Mouse (Mus musculus) erythroblast, embryonic 14.5 days (primary cell): ENCODE data around the gene Ppa1. TPM values are rescaled to one million over a fixed set of nuclear protein-coding genes. Genes with fewer than 3 reads are reported as not detected.

Experiments used
- H3K27me3 ChIP-seq: 2 replicates; pipeline ENCODE4 v1.6.1; 2012; ENCODE audit warnings: inconsistent platforms; ENCODE audit not compliant: control insufficient read depth
- H3K36me3 ChIP-seq: 2 replicates; pipeline ENCODE4 v1.6.1; 2012; ENCODE audit warnings: mild to moderate bottlenecking, inconsistent platforms; ENCODE audit not compliant: control insufficient read depth
- H3K4me1 ChIP-seq: 2 replicates; pipeline ENCODE4 v1.6.1; 2012; ENCODE audit warnings: inconsistent platforms; ENCODE audit not compliant: control insufficient read depth
- H3K4me3 ChIP-seq: replicated peaks from 2 replicates; pipeline ENCODE3; 2012; ENCODE audit warnings: moderate library complexity, mild to moderate bottlenecking, inconsistent platforms
- H3K9me3 ChIP-seq: 2 replicates; pipeline ENCODE4 v1.6.1; 2012; ENCODE audit warnings: low read length, inconsistent platforms, mixed read lengths; ENCODE audit not compliant: control insufficient read depth
- GATA1 ChIP-seq: IDR thresholded peaks from 2 replicates; pipeline ENCODE4 v1.6.1; 2012; ENCODE audit warnings: low read length, inconsistent platforms, mixed read lengths
- TAL1 ChIP-seq: IDR thresholded peaks from 3 replicates; pipeline ENCODE4 v1.6.1; 2012; ENCODE audit warnings: low read length, inconsistent platforms, mixed read lengths
- polyA plus RNA-seq: library from polyadenylated mRNA; stranded (reverse); fragments of >175 nt; gene quantifications from 2 replicates; pipeline ENCODE4 v1.2.3, GENCODE M21; 2012

Ppa1 gene
- polyA plus RNA-seq, 1 experiment, result 2.1 TPM

DNA sequence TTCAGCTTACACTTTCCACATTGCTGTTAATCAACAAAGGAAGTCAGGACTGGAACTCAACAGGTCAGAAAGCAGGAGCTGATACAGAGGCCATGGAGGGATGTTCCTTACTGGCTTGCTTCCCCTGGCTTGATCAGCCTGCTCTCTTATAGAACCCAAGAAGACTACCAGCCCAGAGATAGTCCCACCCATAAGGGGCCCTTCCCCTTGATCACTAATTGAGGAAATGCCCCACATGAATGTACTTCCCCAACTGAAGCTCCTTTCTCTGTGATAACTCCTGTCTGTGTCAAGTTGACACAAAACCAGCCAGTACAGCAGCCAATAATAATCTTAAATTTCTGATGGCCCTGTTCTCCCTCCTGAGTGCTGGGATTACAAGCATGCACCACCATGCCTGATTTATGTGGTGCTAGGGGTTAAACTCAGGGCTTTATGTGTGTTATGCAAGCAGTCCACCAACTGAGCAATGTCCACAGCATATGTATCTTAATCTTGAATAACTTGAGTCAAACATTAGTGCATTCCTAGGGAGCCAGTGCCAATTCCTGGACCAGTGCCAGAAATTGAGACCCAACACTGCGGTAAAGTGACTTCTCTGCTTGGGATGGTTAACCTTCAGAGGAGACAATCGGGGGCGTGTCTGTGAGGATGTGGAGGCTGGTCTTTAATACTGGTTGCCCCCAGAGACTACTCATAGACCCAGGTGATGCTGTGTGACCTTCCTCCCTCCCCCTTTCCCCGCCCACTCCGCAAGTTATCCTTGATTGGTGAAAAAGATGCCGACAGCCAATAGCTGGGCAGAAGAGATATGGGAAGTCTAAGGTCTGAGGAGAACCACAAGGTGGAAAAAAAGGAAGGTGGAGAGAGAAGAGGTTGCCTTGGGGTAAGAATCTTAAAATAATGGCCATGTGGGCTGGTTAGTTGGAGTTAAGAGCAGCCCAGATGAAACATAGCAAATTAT, 58.3 kb downstream of the Ppa1 start:
- H3K4me1 ChIP-seq, result peaks cover 3% of the 10 kb centered on the region; the same call in 1 of the 2 replicates
- no peaks in the 10 kb centered on the region; the same call in 1 of the 2 replicates for H3K27me3 ChIP-seq
- H3K4me3 ChIP-seq, result no peak overlapping the region
- peaks cover 18% of the 10 kb centered on the region for H3K36me3 ChIP-seq
- no peaks in the 10 kb centered on the region for H3K9me3 ChIP-seq
- no peak for TF ChIP-seq GATA1
- TF ChIP-seq TAL1, result no peak

DNA sequence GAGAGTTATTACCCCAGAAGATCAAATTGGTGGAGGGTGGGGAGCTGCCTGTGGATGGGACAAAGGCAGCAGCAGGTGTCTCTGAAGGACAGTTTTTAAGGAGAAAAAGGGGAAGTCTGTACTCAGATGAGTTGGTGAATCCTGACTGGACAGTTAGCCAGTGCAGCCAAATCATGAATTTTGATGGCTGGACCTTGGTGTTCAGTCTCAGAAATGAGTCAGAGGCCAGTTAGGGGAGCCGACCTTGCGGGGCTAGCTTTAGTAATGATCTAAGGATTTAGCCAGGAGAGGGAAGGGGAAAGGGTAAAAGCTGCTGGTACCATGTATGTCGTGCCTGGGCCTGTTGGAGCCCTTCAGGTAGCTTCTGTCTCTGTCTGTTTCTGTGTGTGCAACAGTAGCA, 65.2 kb downstream of the Ppa1 start:
- TF ChIP-seq TAL1, result no peak
- no peak for TF ChIP-seq GATA1

DNA sequence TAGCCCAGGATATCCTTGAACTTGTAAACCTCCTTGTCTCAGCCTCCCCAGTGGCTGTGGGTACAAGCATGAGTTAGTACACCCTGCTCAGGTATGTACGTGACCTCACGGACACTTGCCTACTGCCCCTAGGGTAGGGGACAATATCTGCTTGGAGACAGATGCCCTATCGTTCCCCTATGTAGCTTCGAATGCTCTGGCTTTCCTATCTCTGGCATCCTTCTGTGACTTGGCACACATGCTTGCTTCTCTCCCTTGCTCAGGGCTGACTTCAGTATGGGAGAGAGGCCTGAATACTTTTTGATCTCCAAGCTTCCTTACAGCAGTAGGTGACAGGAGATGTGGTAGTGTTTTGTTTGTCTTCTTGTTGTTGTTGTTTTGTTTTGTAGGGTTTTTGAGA, 65.8 kb downstream of the Ppa1 start:
- no peaks in the 10 kb centered on the region; the same call in 1 of the 2 replicates for H3K27me3 ChIP-seq
- H3K9me3 ChIP-seq, result no peaks in the 10 kb centered on the region
- H3K4me3 ChIP-seq, result no peak overlapping the region
- H3K36me3 ChIP-seq, result no peaks in the 10 kb centered on the region
- peaks cover 21% of the 10 kb centered on the region for H3K4me1 ChIP-seq
- TF ChIP-seq GATA1 (no peak), TAL1 (no peak)

More for the DNA sequence above, 65.2 kb downstream of the Ppa1 start:
- peaks cover 21% of the 10 kb centered on the region for H3K4me1 ChIP-seq
- no peaks in the 10 kb centered on the region for H3K36me3 ChIP-seq
- no peaks in the 10 kb centered on the region; the same call in 1 of the 2 replicates for H3K27me3 ChIP-seq
- no peaks in the 10 kb centered on the region for H3K9me3 ChIP-seq
- no peak overlapping the region for H3K4me3 ChIP-seq

DNA sequence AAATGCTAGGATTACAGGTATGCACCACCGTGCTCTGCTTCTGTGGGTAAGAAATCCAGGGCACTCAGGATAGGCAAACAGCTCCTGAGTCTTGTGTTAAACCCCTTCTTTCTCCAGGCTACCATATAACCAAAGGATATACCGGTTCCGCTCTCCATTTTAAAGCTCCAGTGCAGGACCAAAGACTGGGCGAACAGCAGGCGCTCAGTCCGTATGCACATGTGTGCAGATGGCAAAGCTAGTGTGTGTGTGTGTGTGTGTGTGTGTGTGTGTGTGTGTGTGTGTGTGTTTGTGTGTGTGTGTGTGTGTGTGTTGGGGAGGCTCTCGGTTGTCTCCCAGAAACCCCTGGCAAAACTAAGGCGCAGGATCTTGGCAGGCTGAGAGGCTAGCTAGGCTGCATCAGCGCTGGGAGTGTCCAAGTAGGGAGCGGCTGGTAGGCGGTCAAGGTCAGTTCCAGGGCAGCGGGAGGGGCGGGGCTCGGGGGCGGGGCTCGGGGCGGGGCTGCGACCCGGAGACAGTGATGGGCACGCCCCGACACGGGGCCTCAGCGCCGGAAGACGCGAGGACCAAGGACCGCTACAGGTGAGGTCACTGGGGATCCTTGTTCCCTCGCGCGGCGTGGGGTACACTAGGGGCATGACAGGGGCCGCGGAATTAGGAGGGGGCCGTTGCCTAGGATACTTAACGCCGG, 66.6 kb downstream of the Ppa1 start, which contains the start of gene Aifm2:
Gene Aifm2, plus strand, starts transcription at position 493 of the 691 bp plus-strand sequence.
- H3K27me3 ChIP-seq, result no peaks in the 10 kb centered on the region; the same call in 1 of the 2 replicates
- TF ChIP-seq GATA1 (no peak), TAL1 (no peak)
- peak within 1 kb of the TSS; percentile 64 for H3K4me3 ChIP-seq

DNA sequence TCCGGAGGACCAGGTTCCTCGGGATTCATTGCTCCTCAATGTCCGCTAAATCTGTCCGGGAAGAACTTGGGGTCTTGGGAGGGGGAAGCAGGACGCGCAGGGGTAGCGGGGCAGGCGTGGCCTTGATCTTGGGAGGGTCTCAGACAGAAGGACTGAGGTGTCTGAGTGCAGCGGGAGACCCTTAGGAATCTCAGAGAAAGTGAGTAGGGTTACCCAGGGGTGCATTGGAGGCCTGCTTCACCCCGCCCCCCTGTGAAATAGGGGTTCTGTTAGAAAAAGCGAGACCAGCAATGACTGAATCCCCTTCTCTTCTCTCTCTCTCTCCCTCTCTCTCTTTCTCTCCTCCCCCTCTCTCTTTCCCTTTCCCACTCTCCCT, 67.1 kb downstream of the Ppa1 start:
- TF ChIP-seq TAL1 (no peak), GATA1 (no peak)
- H3K27me3 ChIP-seq, result no peaks in the 10 kb centered on the region; the same call in 1 of the 2 replicates
- peaks cover 21% of the 10 kb centered on the region for H3K4me1 ChIP-seq
- H3K9me3 ChIP-seq, result no peaks in the 10 kb centered on the region
- peak overlapping the region; percentile 64 for H3K4me3 ChIP-seq
- no peaks in the 10 kb centered on the region for H3K36me3 ChIP-seq

More for the DNA sequence above, 66.6 kb downstream of the Ppa1 start, which contains the start of gene Aifm2:
- H3K9me3 ChIP-seq, result no peaks in the 10 kb centered on the region
- peaks cover 21% of the 10 kb centered on the region for H3K4me1 ChIP-seq
- H3K36me3 ChIP-seq, result no peaks in the 10 kb centered on the region

DNA sequence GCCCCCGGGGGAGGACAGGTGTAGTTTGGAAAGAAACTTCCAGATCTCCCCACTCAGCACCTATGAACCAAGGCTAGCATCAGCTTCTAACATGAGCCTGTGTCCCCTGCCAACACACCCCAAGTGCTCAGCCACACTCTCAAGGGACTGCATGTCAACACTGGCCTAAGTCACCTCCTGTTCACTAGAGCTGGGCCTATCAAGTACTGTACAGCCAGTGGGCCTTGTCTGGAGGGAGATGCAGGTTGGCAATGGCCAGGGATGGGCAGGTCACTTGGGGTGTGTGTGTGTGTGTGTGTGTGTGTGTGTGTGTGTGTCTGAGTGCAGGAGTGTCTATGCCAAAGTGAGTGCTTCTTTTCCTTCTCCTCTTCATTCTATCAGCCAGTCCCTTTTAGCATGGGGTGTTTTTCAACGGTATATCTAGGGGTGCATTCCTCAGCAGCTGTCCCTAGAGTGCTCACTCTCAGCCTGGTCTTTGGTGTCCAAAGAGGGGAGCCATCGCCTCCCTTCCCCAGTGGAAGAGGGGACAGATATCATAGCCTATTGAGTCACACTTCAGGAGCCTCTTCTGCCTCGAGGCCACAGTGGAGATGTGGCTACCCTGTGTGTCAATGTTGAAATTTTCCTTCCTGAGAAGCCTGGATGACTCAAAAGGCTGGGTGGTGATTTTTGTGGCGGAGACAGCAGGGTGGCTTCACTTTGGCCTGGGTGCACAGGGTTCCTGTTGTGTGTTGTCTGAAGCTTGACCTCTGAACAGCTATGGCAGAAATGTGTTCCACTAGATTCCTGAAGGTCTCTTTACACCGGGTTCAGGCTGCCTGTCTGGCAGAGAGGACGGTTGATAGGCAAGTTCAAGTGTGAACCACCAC, 67.9 kb downstream of the Ppa1 start:
- H3K4me1 ChIP-seq, result peaks cover 21% of the 10 kb centered on the region
- H3K4me3 ChIP-seq, result no peak overlapping the region
- no peaks in the 10 kb centered on the region for H3K9me3 ChIP-seq
- H3K36me3 ChIP-seq, result no peaks in the 10 kb centered on the region
- no peaks in the 10 kb centered on the region for H3K27me3 ChIP-seq
- no peak for TF ChIP-seq GATA1
- TF ChIP-seq TAL1, result no peak

DNA sequence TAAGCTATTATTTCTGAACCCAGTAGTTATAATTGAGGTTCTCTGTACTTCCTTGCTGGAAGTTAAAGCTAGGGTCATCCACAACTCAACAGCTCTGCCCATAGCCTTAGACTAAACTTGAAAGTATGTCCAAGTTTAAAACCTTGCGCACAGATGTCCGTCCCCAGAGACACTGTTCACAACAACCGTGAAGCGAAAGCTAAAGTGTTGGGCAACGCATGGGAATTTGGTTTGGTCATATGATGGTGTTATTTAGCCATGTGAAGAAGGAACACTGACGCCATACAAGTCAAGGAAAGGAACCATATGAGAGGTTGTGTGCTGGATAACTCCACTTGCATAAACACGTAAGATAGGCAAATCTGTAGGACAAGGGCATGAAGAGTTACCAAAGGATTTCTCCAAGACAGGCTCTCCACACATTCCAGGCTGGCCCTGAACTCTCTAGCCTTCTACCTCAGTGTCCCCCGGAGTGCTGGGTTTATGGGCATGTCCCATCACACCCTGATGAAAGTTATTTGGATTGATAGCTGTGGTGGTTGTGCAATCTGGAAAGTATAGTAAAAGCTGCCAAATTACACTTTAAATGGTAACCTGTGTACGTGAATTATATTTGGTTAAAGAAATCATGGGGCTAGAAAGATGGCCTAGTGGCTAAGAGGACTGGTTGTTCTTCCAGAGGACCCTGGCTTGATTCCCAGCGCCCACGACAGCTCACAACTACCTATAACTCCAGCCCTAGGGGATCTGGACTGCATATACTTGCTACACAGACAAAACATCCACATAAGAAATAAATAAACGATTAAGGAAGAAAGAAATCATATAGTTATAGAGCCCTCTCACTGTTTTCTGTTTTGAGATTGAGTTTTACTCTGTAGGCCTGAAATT, 69.3 kb downstream of the Ppa1 start:
- no peaks in the 10 kb centered on the region for H3K36me3 ChIP-seq
- TF ChIP-seq GATA1, result no peak
- TF ChIP-seq TAL1, result no peak

DNA sequence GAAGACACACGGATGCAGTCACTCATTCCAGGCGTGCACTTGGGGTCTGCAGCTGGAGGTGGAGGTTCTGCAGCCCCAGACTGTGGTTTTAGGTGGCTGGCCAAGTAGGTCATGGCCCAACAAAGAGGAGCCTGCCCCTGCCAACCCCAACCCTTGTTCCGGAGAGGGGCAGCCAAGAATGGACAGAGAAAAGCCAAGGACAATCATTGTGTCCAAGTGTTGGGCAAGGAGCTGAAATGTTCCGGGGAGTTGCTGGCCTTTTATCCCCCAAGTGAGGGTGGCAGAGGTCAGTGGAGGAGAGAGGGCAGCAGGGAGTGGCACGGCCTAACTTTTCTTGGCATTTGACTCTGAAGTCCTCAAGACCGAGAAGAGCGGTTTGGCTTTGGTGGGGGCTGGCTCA, 72.0 kb downstream of the Ppa1 start:
- Histone ChIP-seq H3K36me3 (no peaks in the 10 kb centered on the region), H3K4me3 (no peak overlapping the region), H3K9me3 (no peaks in the 10 kb centered on the region), H3K27me3 (no peaks in the 10 kb centered on the region), H3K4me1 (peaks cover 7% of the 10 kb centered on the region)
- TF ChIP-seq GATA1, result no peak

More for the DNA sequence above, 69.3 kb downstream of the Ppa1 start:
- H3K4me3 ChIP-seq, result no peak overlapping the region
- H3K4me1 ChIP-seq, result peaks cover 21% of the 10 kb centered on the region
- no peaks in the 10 kb centered on the region for H3K27me3 ChIP-seq
- H3K9me3 ChIP-seq, result no peaks in the 10 kb centered on the region
